Mouse (Mus musculus) limb, embryonic 14.5 days (tissue): ENCODE measurements around the gene Spdl1. TPM values are rescaled to one million over a fixed set of nuclear protein-coding genes. Genes with fewer than 3 reads are reported as not detected.
A peak's percentile ranks its signal among the peaks of the same experiment; 100 is the strongest.

Experiments
- ATAC-seq: fragments of 200-750 bp; cut with Nextera tagmentation; 2 replicates; pipeline ENCODE4 v1.8.0; 2017; ENCODE audit warnings: low read depth, moderate number of reproducible peaks, moderate TSS enrichment; ENCODE audit not compliant: low FRiP score
- DNase-seq: peaks from one replicate; pipeline ENCODE4 v3.0.0-alpha.2; 2015; ENCODE audit warnings: low spot score
- H3K27ac ChIP-seq: fragments of 300-500 bp; sonication (generic); replicated peaks from 2 replicates; pipeline ENCODE4 v1.5.1; 2014; ENCODE audit warnings: low read depth, mild to moderate bottlenecking, low read length, moderate library complexity, mixed read lengths
- H3K27me3 ChIP-seq: fragments of 300-500 bp; sonication (generic); 2 replicates; pipeline ENCODE4 v1.6.1; 2014; ENCODE audit warnings: low read length, mixed read lengths; ENCODE audit not compliant: control insufficient read depth, insufficient read depth
- H3K36me3 ChIP-seq: fragments of 300-500 bp; sonication (generic); 2 replicates; pipeline ENCODE4 v1.6.1; 2014; ENCODE audit warnings: mild to moderate bottlenecking, low read length, moderate library complexity, mixed read lengths; ENCODE audit not compliant: control insufficient read depth, insufficient read depth
- H3K4me1 ChIP-seq: fragments of 300-500 bp; sonication (generic); 2 replicates; pipeline ENCODE4 v1.6.1; 2014; ENCODE audit warnings: antibody characterized with exemption, low read length, mixed read lengths; ENCODE audit not compliant: control insufficient read depth, insufficient read depth
- H3K4me2 ChIP-seq: fragments of 300-500 bp; sonication (generic); replicated peaks from 2 replicates; pipeline ENCODE4 v1.6.1; 2014; ENCODE audit warnings: low read depth, mild to moderate bottlenecking, low read length, moderate library complexity; ENCODE audit not compliant: severe bottlenecking
- H3K4me3 ChIP-seq: fragments of 300-500 bp; sonication (generic); replicated peaks from 2 replicates; pipeline ENCODE4 v1.5.1; 2014; ENCODE audit warnings: low read length
- H3K9ac ChIP-seq: fragments of 300-500 bp; sonication (generic); 2 replicates; pipeline ENCODE4 v1.6.1; 2014; ENCODE audit warnings: mild to moderate bottlenecking, low read depth, low read length, moderate library complexity; ENCODE audit not compliant: severe bottlenecking
- H3K9me3 ChIP-seq: fragments of 300-500 bp; sonication (generic); 2 replicates; pipeline ENCODE4 v1.6.1; 2016; ENCODE audit warnings: low read length; ENCODE audit not compliant: control insufficient read depth
- POLR2A ChIP-seq: fragments of 200-500 bp; IDR thresholded peaks from 2 replicates; pipeline ENCODE4 v1.8.0; 2012; ENCODE audit warnings: inconsistent platforms, mild to moderate bottlenecking, moderate library complexity, borderline replicate concordance; ENCODE audit not compliant: insufficient read depth, insufficient read length; ENCODE audit errors: extremely low read depth
- WGBS: fragments of 180-500 bp; shearing (Covaris S2); extraction: QIAGEN DNeasy Blood & Tissue Kit; methylation state at CpG from one replicate; pipeline ENCODE4 v1.1.7; 2014; 5-methylcytosine and 5-hydroxymethylcytosine counted together
- polyA plus RNA-seq, 2 experiments: library from polyadenylated mRNA; depleted of rRNA in 1 of 2; stranded (reverse) in 1 of 2; unstranded in 1 of 2; fragments of >200 nt; fragmentation: Nextera tagmentation in 1 of 2; extraction: Ambion mirVana in 1 of 2; gene quantifications; 2 replicates each; pipeline versions ENCODE4 v1.2.1 to v1.2.3; 2012 to 2014

The Spdl1 gene
- polyA plus RNA-seq, 2 experiments, result 14.1 to 16.1 TPM

GRCm38 (mm10) chr11:34773304-34773895 lies 60.0 kb downstream of the Spdl1 start:
- Histone ChIP-seq H3K4me2 (no peak overlapping the region), H3K27ac (no peak overlapping the region), H3K9ac (no peak overlapping the region), H3K4me1 (no peaks in the 10 kb centered on the region), H3K4me3 (no peak overlapping the region), H3K27me3 (no peaks in the 10 kb centered on the region), H3K9me3 (no peaks in the 10 kb centered on the region), H3K36me3 (no peaks in the 10 kb centered on the region)
- no peak for DNase-seq
- no peak for TF ChIP-seq POLR2A
- 84% methylated on average over 9 of the region's 9 CpGs for WGBS
- ATAC-seq, result no peak

GRCm38 (mm10) chr11:34771221-34771986 lies 62.0 kb downstream of the Spdl1 start:
- Histone ChIP-seq H3K27ac (no peak overlapping the region), H3K36me3 (no peaks in the 10 kb centered on the region), H3K4me3 (no peak overlapping the region), H3K9ac (no peak overlapping the region), H3K9me3 (no peaks in the 10 kb centered on the region), H3K4me1 (no peaks in the 10 kb centered on the region), H3K4me2 (no peak overlapping the region), H3K27me3 (no peaks in the 10 kb centered on the region)
- DNase-seq (peak; percentile 10), ATAC-seq (no peak)
- WGBS, result 71% methylated on average over 12 of the region's 12 CpGs
- TF ChIP-seq POLR2A, result no peak

- Histone ChIP-seq H3K9ac (no peak overlapping the region), H3K4me2 (no peak overlapping the region), H3K4me3 (no peak overlapping the region), H3K9me3 (no peaks in the 10 kb centered on the region), H3K36me3 (no peaks in the 10 kb centered on the region), H3K4me1 (no peaks in the 10 kb centered on the region), H3K27me3 (no peaks in the 10 kb centered on the region), H3K27ac (no peak overlapping the region)
- TF ChIP-seq POLR2A, result no peak
- no peak for ATAC-seq
- no peak for DNase-seq
- 65% methylated on average over 4 of the region's 4 CpGs for WGBS
These were observed 62.8 kb downstream of the Spdl1 start for GRCm38 (mm10) chr11:34770666-34771065.

- Histone ChIP-seq H3K4me1 (no peaks in the 10 kb centered on the region), H3K27ac (no peak overlapping the region), H3K4me2 (no peak overlapping the region), H3K36me3 (no peaks in the 10 kb centered on the region), H3K9me3 (no peaks in the 10 kb centered on the region), H3K27me3 (no peaks in the 10 kb centered on the region), H3K9ac (no peak overlapping the region), H3K4me3 (no peak overlapping the region)
- TF ChIP-seq POLR2A, result no peak
- ATAC-seq (no peak), DNase-seq (no peak)
- 90% methylated on average over 8 of the region's 8 CpGs for WGBS
These were observed 63.5 kb downstream of the Spdl1 start for GRCm38 (mm10) chr11:34769946-34770345.

- TF ChIP-seq POLR2A, result no peak
- no peaks in the 10 kb centered on the region for H3K36me3 ChIP-seq
- no peaks in the 10 kb centered on the region for H3K27me3 ChIP-seq
- H3K27ac ChIP-seq, result no peak overlapping the region
- H3K9me3 ChIP-seq, result no peaks in the 10 kb centered on the region
- no peak overlapping the region for H3K4me3 ChIP-seq
- WGBS, result 96% methylated on average over 2 of the region's 2 CpGs
- no peak for ATAC-seq
- H3K4me2 ChIP-seq, result no peak overlapping the region
- no peaks in the 10 kb centered on the region for H3K4me1 ChIP-seq
- H3K9ac ChIP-seq, result no peak overlapping the region
- no peak for DNase-seq
These were observed 64.0 kb downstream of the Spdl1 start for GRCm38 (mm10) chr11:34769396-34769795.
